Mouse (Mus musculus) midbrain, embryonic 16.5 days (tissue): ENCODE results near the gene Ccdc73. TPM values are rescaled to one million over a fixed set of nuclear protein-coding genes. Genes with fewer than 3 reads are reported as not detected.
"Not testable (repeated sequence)": the region's sequence is repeated elsewhere in the genome, so short reads cannot be mapped to it uniquely, and the experiment has no call there.

Experiments
- ATAC-seq: fragments of 200-750 bp; cut with Nextera tagmentation; 2 replicates; pipeline ENCODE4 v1.8.0; 2017; ENCODE audit warnings: moderate TSS enrichment
- H3K27ac ChIP-seq: fragments of 300-500 bp; sonication (generic); 2 replicates; pipeline ENCODE4 v1.5.1; 2014; ENCODE audit warnings: mild to moderate bottlenecking, low read length, mixed read lengths
- H3K27me3 ChIP-seq: fragments of 300-500 bp; sonication (generic); 2 replicates; pipeline ENCODE4 v1.6.1; 2014; ENCODE audit warnings: low read depth, low read length, mixed read lengths; ENCODE audit not compliant: control insufficient read depth, insufficient read depth
- H3K36me3 ChIP-seq: fragments of 300-500 bp; sonication (generic); 2 replicates; pipeline ENCODE4 v1.6.1; 2014; ENCODE audit warnings: mild to moderate bottlenecking, low read length, moderate library complexity, mixed read lengths; ENCODE audit not compliant: control insufficient read depth, insufficient read depth
- H3K4me1 ChIP-seq: fragments of 300-500 bp; sonication (generic); 2 replicates; pipeline ENCODE4 v1.6.1; 2014; ENCODE audit warnings: mild to moderate bottlenecking, low read length, mixed read lengths; ENCODE audit not compliant: control insufficient read depth, insufficient read depth
- H3K4me2 ChIP-seq: fragments of 300-500 bp; sonication (generic); 2 replicates; pipeline ENCODE4 v1.6.1; 2014; ENCODE audit warnings: mild to moderate bottlenecking, low read length, mixed read lengths
- H3K4me3 ChIP-seq: fragments of 300-500 bp; sonication (generic); 2 replicates; pipeline ENCODE4 v1.5.1; 2014; ENCODE audit warnings: low read depth, mild to moderate bottlenecking, low read length, moderate library complexity, mixed read lengths
- H3K9ac ChIP-seq: fragments of 300-500 bp; sonication (generic); 2 replicates; pipeline ENCODE4 v1.6.1; 2014; ENCODE audit warnings: low read depth, low read length, mixed read lengths
- H3K9me3 ChIP-seq: fragments of 300-500 bp; sonication (generic); replicated peaks from 2 replicates; pipeline ENCODE4 v1.6.1; 2014; ENCODE audit warnings: mild to moderate bottlenecking, low read length, mixed read lengths; ENCODE audit not compliant: control insufficient read depth, poor library complexity, severe bottlenecking
- WGBS: fragments of 180-500 bp; shearing (Covaris S2); extraction: QIAGEN DNeasy Blood & Tissue Kit; methylation state at CpG from one replicate; pipeline ENCODE4 v1.1.7; 2014; 5-methylcytosine and 5-hydroxymethylcytosine counted together
- polyA plus RNA-seq: library from polyadenylated mRNA; unstranded; fragments of >200 nt; fragmentation: Nextera tagmentation; extraction: Ambion mirVana; gene quantifications from 2 replicates; pipeline ENCODE4 v1.2.1, GENCODE M21; 2015

Gene Ccdc73
- polyA plus RNA-seq, 1 experiment from 2014 or later, result 6.5 TPM

DNA sequence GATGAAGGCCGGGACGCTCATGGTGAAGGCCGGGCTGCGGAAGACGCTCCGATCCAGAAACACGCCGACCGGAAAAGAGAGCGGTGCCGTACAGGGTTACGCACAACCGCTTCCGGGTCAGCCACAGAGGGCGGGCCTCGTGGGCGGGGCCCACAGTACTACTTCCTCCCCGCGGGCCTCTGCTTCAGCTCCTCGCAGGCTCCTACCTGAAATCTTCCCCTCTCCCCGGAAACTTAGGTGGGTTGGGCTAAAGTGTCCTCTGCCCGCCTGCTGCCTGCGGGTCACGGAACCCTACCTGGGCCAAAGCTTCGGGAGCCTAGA is 149.3 kb downstream of the Ccdc73 start, which contains the start of gene Eif3m:
Eif3m (minus strand) TSS at position 114 of the 321 bp plus-strand sequence.
- Histone ChIP-seq H3K4me3 (peak within 1 kb of the TSS; percentile 93), H3K9me3 (no peaks in the 10 kb centered on the region), H3K36me3 (peaks cover 9% of the 10 kb centered on the region), H3K9ac (peak within 1 kb of the TSS; percentile 93), H3K27ac (peak within 1 kb of the TSS; percentile 78), H3K4me2 (peak within 1 kb of the TSS; percentile 93), H3K27me3 (no peaks in the 10 kb centered on the region), H3K4me1 (peaks cover 19% of the 10 kb centered on the region)
- WGBS, result under 1% methylated on average over 25 of the region's 25 CpGs
- peak; percentile 100 for ATAC-seq

DNA sequence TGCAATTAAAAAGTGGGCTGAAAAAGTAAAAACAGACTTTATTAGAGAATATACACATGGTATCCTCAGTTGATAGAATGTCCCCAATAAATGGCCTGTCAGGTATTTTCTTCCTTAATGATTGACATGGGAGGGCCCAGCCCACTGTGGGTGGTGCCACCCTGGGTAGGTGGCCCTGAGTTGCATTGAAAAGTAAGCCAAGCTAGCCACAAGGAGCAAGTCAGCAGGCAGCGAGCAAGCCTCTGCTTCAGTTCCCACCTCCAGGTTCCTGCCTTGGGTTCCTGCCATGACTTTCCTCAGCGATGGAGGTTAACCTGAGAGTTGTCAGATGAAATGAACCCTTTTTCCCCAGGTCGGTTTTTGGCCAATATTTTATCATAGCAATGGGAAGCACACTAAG is 150.2 kb downstream of the Ccdc73 start:
- Histone ChIP-seq H3K27me3 (no peaks in the 10 kb centered on the region), H3K4me1 (peaks cover 19% of the 10 kb centered on the region), H3K36me3 (peaks cover 1% of the 10 kb centered on the region), H3K27ac (no peak overlapping the region), H3K4me3 (no peak overlapping the region), H3K4me2 (no peak overlapping the region), H3K9me3 (no peaks in the 10 kb centered on the region), H3K9ac (no peak overlapping the region)
- WGBS, result 87% methylated on average over 3 of the region's 3 CpGs
- no peak for ATAC-seq

DNA sequence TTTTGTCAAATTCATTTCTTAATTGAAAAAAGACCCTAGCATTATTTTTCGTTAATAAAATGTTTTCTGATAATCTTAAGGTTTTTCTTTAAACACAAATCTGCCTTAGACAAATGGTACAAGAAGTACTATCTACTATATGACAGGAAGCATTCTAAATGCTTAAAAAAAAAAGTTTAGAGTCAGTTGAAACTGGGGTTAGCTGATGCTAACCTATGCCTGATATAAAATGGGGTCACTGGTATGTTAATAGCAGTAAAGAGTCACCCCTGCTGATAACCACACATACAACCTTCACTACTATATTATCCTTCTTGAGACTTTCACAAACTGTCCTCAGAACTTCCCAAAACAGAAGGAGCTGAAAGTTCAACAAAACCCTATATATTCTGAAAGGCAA is 151.9 kb downstream of the Ccdc73 start:
- H3K4me2 ChIP-seq, result no peak overlapping the region
- H3K36me3 ChIP-seq, result no peaks in the 10 kb centered on the region
- H3K27me3 ChIP-seq, result no peaks in the 10 kb centered on the region
- 78% methylated on average over 1 of the region's 1 CpGs for WGBS
- no peak overlapping the region for H3K4me3 ChIP-seq
- no peak overlapping the region for H3K27ac ChIP-seq
- H3K4me1 ChIP-seq, result peaks cover 19% of the 10 kb centered on the region
- no peaks in the 10 kb centered on the region for H3K9me3 ChIP-seq
- no peak overlapping the region for H3K9ac ChIP-seq
- ATAC-seq, result no peak

DNA sequence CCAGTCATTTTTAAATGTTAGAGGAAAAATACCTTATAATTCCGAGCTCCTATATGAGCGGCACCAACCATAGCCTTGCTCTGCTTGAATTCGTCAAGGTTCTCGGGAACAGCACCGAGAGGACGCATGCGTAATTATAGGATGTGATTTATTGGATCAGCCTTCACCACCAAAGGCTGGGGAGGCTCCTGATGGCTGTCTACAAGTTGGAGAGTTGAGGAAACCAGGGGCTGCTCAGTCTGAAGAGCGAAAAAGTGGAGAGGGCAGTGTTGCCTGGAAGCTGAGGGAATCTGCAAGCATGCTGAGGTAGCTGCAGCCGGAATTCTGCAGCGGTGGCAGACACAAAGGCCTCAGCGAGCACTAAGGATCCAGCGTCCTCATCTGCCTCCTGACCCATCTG is 153.7 kb downstream of the Ccdc73 start:
- Histone ChIP-seq H3K4me3 (no peak overlapping the region), H3K4me1 (peaks cover 6% of the 10 kb centered on the region), H3K9ac (no peak overlapping the region), H3K27ac (no peak overlapping the region), H3K27me3 (no peaks in the 10 kb centered on the region), H3K4me2 (no peak overlapping the region), H3K36me3 (no peaks in the 10 kb centered on the region), H3K9me3 (no peaks in the 10 kb centered on the region)
- ATAC-seq, result no peak
- WGBS, result 82% methylated on average over 12 of the region's 12 CpGs

DNA sequence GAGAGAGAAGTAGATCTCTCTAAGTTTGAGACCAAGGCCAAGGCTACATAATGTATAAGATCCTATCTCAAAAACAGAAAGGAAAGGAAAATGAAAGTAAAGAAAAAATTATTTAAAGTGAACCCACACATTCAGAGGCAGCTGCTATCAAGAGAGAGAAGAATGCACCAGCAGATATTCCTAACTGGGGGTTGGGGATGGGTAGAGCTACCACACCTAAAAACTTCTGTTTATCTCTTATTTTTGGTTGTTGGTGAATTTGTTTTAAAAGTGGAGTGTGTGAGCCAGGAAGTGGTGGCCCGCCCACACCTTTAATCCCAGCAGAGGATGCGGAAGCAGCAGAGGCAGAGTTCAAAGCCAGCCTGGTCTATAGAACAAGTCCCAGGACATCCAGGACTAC is 154.2 kb downstream of the Ccdc73 start:
- no peak for ATAC-seq
- Histone ChIP-seq H3K36me3 (no peaks in the 10 kb centered on the region), H3K4me3 (no peak overlapping the region), H3K4me1 (peaks cover 6% of the 10 kb centered on the region; the same call in 1 of the 2 replicates), H3K27ac (no peak overlapping the region), H3K9me3 (no peaks in the 10 kb centered on the region), H3K9ac (no peak overlapping the region), H3K4me2 (no peak overlapping the region), H3K27me3 (no peaks in the 10 kb centered on the region)
- WGBS, result 91% methylated on average over 2 of the region's 2 CpGs

DNA sequence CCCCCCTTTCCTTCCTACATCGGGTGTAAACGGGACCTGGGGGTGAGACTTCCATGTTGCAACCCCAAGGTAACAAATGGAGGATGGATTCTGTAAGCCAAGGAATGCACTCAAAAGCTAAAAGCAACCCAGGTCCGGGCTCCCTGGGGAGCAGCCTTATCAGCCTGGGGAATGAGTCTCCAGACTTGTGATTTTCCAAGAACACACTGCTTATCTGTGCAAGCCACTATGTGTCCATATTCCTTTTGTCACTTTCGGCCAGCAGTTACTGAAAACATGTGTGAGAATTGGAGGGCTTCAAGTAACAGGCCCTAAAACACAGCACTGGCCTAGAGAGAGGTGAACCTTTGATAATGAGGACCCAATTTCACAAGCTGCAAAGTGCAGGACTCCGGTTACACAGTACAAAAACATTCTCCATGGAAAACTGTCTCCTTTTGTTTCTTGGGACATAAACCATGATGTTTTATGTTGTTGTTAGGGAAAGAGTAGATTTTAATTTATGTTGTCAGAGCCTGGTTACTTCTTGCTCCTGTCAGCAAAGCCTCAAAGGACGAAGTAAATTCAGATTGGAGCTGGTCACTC is 155.5 kb downstream of the Ccdc73 start:
- Histone ChIP-seq H3K9me3 (no peaks in the 10 kb centered on the region), H3K27ac (no peak overlapping the region), H3K4me3 (no peak overlapping the region), H3K4me2 (no peak overlapping the region), H3K27me3 (no peaks in the 10 kb centered on the region), H3K36me3 (no peaks in the 10 kb centered on the region), H3K4me1 (no peaks in the 10 kb centered on the region), H3K9ac (no peak overlapping the region)
- 87% methylated on average over 6 of the region's 6 CpGs for WGBS
- no peak for ATAC-seq

DNA sequence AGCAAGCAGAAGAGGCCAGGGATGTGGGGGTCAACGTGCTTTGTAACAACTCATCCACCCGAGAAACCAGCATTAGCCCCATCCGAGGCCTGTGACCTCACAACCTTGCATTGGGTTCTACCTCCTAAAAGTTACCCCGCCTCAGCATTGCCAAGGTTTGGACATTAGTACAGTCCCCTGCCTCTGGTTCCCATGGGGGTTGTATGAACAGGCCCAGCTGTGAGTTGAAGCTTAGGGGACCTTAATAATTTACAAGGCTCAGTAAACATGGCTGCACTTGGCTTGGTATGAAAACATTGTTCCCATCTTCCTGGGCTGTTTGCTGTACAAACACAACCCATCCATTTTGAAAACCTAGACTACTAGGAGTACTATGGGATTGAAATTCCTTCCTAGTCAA is 156.2 kb downstream of the Ccdc73 start:
- H3K27ac ChIP-seq, result no peak overlapping the region
- no peaks in the 10 kb centered on the region for H3K36me3 ChIP-seq
- H3K4me1 ChIP-seq, result no peaks in the 10 kb centered on the region
- H3K4me2 ChIP-seq, result no peak overlapping the region
- H3K9me3 ChIP-seq, result no peaks in the 10 kb centered on the region
- ATAC-seq, result no peak
- 84% methylated on average over 4 of the region's 4 CpGs for WGBS
- H3K27me3 ChIP-seq, result no peaks in the 10 kb centered on the region
- H3K9ac ChIP-seq, result no peak overlapping the region
- no peak overlapping the region for H3K4me3 ChIP-seq

DNA sequence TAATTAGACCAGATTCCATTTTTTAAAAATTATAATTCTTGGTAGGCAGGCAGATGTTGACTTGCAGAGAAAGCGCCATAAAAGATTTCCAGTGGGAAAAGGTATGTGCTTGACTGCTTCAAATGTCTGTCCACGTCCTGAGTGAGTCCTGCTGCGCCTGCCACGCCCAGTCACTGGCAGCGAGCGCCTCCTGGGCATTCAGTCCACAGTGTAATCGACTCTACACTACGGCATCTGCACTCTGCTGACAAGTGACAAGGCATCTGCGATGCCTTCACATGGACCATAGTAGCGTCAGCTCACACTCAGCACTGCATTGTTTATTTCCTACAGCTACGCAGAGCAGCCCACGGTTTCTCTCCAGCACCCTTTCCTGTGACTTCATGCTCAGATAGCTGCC is 158.0 kb downstream of the Ccdc73 start:
- H3K36me3 ChIP-seq, H3K4me1 ChIP-seq, H3K9me3 ChIP-seq, H3K27ac ChIP-seq, H3K4me2 ChIP-seq, H3K9ac ChIP-seq, H3K27me3 ChIP-seq, ATAC-seq, H3K4me3 ChIP-seq: not testable (repeated sequence)
- WGBS, result 90% methylated on average over 12 of the region's 12 CpGs

DNA sequence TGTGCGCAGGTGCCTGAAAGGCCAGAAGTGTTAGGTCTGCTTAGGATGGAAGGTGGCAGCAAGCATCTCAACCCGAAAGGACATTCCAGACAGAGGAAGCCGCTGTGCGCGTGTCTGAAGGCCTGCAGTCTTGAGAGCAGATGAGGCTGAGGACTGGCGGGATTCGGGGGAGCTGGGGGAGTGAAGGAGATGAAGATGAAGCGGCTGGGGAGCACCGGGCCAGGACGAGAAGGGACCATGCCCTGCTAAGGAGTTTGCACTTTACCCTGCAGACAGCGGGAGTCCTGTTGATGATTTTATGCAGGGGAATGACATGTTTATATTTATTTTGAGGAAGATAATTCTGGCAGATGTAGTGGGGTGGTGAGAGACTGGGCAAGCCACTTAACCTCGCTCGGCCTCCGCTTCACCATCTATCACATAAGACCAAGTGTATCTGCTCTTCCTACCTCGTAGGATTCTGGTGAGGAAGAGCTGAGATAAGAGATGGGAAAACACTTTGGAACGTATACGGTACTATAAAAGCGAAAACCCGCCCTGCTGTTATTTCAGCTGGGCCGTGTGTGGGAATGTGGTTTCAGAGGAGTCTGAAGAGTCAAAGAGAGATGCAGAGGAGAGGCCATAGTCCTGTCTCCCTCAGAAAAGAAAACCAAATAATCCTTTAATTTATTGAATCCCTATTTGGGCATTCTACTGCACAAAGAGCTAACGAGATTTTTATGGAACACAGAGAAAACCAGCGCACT is 159.5 kb downstream of the Ccdc73 start:
- no peak overlapping the region for H3K27ac ChIP-seq

More for the DNA sequence above, 159.5 kb downstream of the Ccdc73 start:
- no peak for ATAC-seq
- 87% methylated on average over 22 of the region's 22 CpGs for WGBS
- H3K27me3 ChIP-seq, result no peaks in the 10 kb centered on the region
- no peak overlapping the region for H3K4me2 ChIP-seq
- H3K4me1 ChIP-seq, result no peaks in the 10 kb centered on the region
- H3K9me3 ChIP-seq, result no peaks in the 10 kb centered on the region
- no peaks in the 10 kb centered on the region for H3K36me3 ChIP-seq
- H3K4me3 ChIP-seq, result no peak overlapping the region
- H3K9ac ChIP-seq, result no peak overlapping the region
